ENCODE assay signal across 5 mouse cellular contexts in the genomic region with DNA sequence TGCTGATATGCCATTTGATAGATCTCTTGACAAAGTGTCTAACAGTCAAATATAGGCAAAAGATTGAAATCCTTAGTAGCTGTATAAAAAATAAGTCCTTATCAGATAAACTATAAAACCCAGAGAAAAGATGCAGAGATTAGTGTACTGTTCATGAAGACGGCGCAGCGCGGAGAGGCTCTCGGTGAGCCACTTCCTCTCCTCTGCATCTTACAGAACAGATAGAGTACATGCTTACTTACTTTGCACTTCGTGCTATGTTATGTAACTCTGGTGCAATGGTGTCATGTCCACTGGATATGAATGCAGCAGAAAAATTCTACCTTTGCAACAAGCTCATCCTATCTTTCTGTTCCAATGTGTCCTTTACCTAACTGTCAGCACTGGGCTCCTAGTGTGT.
"Had no signal": no experiment of that assay in that cellular context is flagged by ENCODE, and none has a peak within 500 bp of the region (broad histone marks: within the 10 kb centered on the region; RNA-seq: fewer than 3 reads in every experiment).

No protein-coding gene starts in this region.

- ATAC-seq: hindbrain, embryonic 16.5 days; inflammation-experienced regulatory T-cells, adult 6 months; intestine, embryonic 15.5 days; intestine, postnatal 0 days; liver, embryonic 12.5 days had no signal
